Mouse (Mus musculus): ENCODE measurements around the gene Fyb2. TPM values are rescaled to one million over a fixed set of nuclear protein-coding genes. Genes with fewer than 3 reads are reported as not detected.

The Fyb2 gene
- total and polyA plus RNA-seq, 3 experiments, result 0.11 TPM; not detected in 2

- DNase-seq (ENCODE audit: low spot score), result no peak
- ATAC-seq (ENCODE audit: extremely low read depth, insufficient number of reproducible peaks, low FRiP score, poor library complexity, severe bottlenecking), result no peak
- Histone ChIP-seq H3K27me3 (ENCODE audit: insufficient read depth, low read length) (no peaks in the 10 kb centered on the region), H3K4me1 (ENCODE audit: insufficient read depth, low read depth, low read length) (no peaks in the 10 kb centered on the region), H3K36me3 (replicated peaks) (no peaks in the 10 kb centered on the region), H3K4me3 (ENCODE audit: low read depth, low read length) (no peak overlapping the region), H3K9me3 (replicated peaks) (peaks cover 24% of the 10 kb centered on the region)
- no peak for TF ChIP-seq GATA2 (IDR thresholded peaks at IDR 0.05; ENCODE audit: borderline replicate concordance, low read depth, low read length)
- no peak for TF ChIP-seq TAL1 (conservative IDR thresholded peaks at IDR 0.05; ENCODE audit: low read depth, low read length)
- no peak for TF ChIP-seq GATA1 (IDR thresholded peaks at IDR 0.05; ENCODE audit: borderline replicate concordance, low read length)
- TF ChIP-seq CTCF (IDR thresholded peaks at IDR 0.05; ENCODE audit: low read depth, low read length), result no peak
- TF ChIP-seq POLR2AphosphoS5 (IDR thresholded peaks at IDR 0.05; ENCODE audit: insufficient replicate concordance, low read depth, low read length), result no peak
These were observed 94.2 kb downstream of the Fyb2 start for GRCm38 (mm10) chr4:105007360-105008018.

GRCm38 (mm10) chr4:105013718-105014117, 100.5 kb downstream of the Fyb2 start:
- no peak for DNase-seq (ENCODE audit: low spot score)
- no peaks in the 10 kb centered on the region for H3K27me3 ChIP-seq (ENCODE audit: insufficient read depth, low read length)
- ATAC-seq (ENCODE audit: extremely low read depth, insufficient number of reproducible peaks, low FRiP score, poor library complexity, severe bottlenecking), result no peak
- H3K4me3 ChIP-seq (ENCODE audit: low read depth, low read length), result no peak overlapping the region
- H3K9me3 ChIP-seq (replicated peaks), result peaks cover 27% of the 10 kb centered on the region
- no peaks in the 10 kb centered on the region for H3K36me3 ChIP-seq (replicated peaks)
- H3K4me1 ChIP-seq (ENCODE audit: insufficient read depth, low read depth, low read length), result no peaks in the 10 kb centered on the region
- no peak for TF ChIP-seq GATA1 (IDR thresholded peaks at IDR 0.05; ENCODE audit: borderline replicate concordance, low read length)
- TF ChIP-seq POLR2AphosphoS5 (IDR thresholded peaks at IDR 0.05; ENCODE audit: insufficient replicate concordance, low read depth, low read length), result no peak
- no peak for TF ChIP-seq TAL1 (conservative IDR thresholded peaks at IDR 0.05; ENCODE audit: low read depth, low read length)
- TF ChIP-seq GATA2 (IDR thresholded peaks at IDR 0.05; ENCODE audit: borderline replicate concordance, low read depth, low read length), result no peak
- no peak for TF ChIP-seq CTCF (IDR thresholded peaks at IDR 0.05; ENCODE audit: low read depth, low read length)

GRCm38 (mm10) chr4:105015496-105015895, 102.2 kb downstream of the Fyb2 start:
- ATAC-seq (ENCODE audit: extremely low read depth, insufficient number of reproducible peaks, low FRiP score, poor library complexity, severe bottlenecking), result no peak
- H3K36me3 ChIP-seq (replicated peaks), result no peaks in the 10 kb centered on the region

GRCm38 (mm10) chr4:105016006-105016613, 102.9 kb downstream of the Fyb2 start:
- Histone ChIP-seq H3K36me3 (replicated peaks) (no peaks in the 10 kb centered on the region), H3K27me3 (ENCODE audit: insufficient read depth, low read length) (no peaks in the 10 kb centered on the region), H3K4me3 (ENCODE audit: low read depth, low read length) (no peak overlapping the region), H3K4me1 (ENCODE audit: insufficient read depth, low read depth, low read length) (no peaks in the 10 kb centered on the region), H3K9me3 (replicated peaks) (peaks cover 24% of the 10 kb centered on the region)
- ATAC-seq (ENCODE audit: extremely low read depth, insufficient number of reproducible peaks, low FRiP score, poor library complexity, severe bottlenecking) (no peak), DNase-seq (ENCODE audit: low spot score) (no peak)
- no peak for TF ChIP-seq GATA1 (IDR thresholded peaks at IDR 0.05; ENCODE audit: borderline replicate concordance, low read length)
- TF ChIP-seq CTCF (IDR thresholded peaks at IDR 0.05; ENCODE audit: low read depth, low read length), result no peak
- no peak for TF ChIP-seq POLR2AphosphoS5 (IDR thresholded peaks at IDR 0.05; ENCODE audit: insufficient replicate concordance, low read depth, low read length)
- no peak for TF ChIP-seq GATA2 (IDR thresholded peaks at IDR 0.05; ENCODE audit: borderline replicate concordance, low read depth, low read length)
- no peak for TF ChIP-seq TAL1 (conservative IDR thresholded peaks at IDR 0.05; ENCODE audit: low read depth, low read length)

More at GRCm38 (mm10) chr4:105015496-105015895, 102.2 kb downstream of the Fyb2 start:
- no peak for DNase-seq (ENCODE audit: low spot score)
- Histone ChIP-seq H3K9me3 (replicated peaks) (peaks cover 26% of the 10 kb centered on the region), H3K27me3 (ENCODE audit: insufficient read depth, low read length) (no peaks in the 10 kb centered on the region), H3K4me3 (ENCODE audit: low read depth, low read length) (no peak overlapping the region), H3K4me1 (ENCODE audit: insufficient read depth, low read depth, low read length) (no peaks in the 10 kb centered on the region)
- TF ChIP-seq CTCF (IDR thresholded peaks at IDR 0.05; ENCODE audit: low read depth, low read length) (no peak), TAL1 (conservative IDR thresholded peaks at IDR 0.05; ENCODE audit: low read depth, low read length) (no peak), POLR2AphosphoS5 (IDR thresholded peaks at IDR 0.05; ENCODE audit: insufficient replicate concordance, low read depth, low read length) (no peak), GATA2 (IDR thresholded peaks at IDR 0.05; ENCODE audit: borderline replicate concordance, low read depth, low read length) (no peak), GATA1 (IDR thresholded peaks at IDR 0.05; ENCODE audit: borderline replicate concordance, low read length) (no peak)

GRCm38 (mm10) chr4:105027278-105027677, 114.0 kb downstream of the Fyb2 start:
- H3K4me1 ChIP-seq (ENCODE audit: insufficient read depth, low read depth, low read length), result no peaks in the 10 kb centered on the region
- no peak for TF ChIP-seq GATA2 (IDR thresholded peaks at IDR 0.05; ENCODE audit: borderline replicate concordance, low read depth, low read length)
- TF ChIP-seq POLR2AphosphoS5 (IDR thresholded peaks at IDR 0.05; ENCODE audit: insufficient replicate concordance, low read depth, low read length), result no peak
- TF ChIP-seq GATA1 (IDR thresholded peaks at IDR 0.05; ENCODE audit: borderline replicate concordance, low read length), result no peak
- no peak for TF ChIP-seq CTCF (IDR thresholded peaks at IDR 0.05; ENCODE audit: low read depth, low read length)
- no peak for TF ChIP-seq TAL1 (conservative IDR thresholded peaks at IDR 0.05; ENCODE audit: low read depth, low read length)
- DNase-seq (ENCODE audit: low spot score), result no peak
- no peak overlapping the region for H3K4me3 ChIP-seq (ENCODE audit: low read depth, low read length)
- ATAC-seq (ENCODE audit: extremely low read depth, insufficient number of reproducible peaks, low FRiP score, poor library complexity, severe bottlenecking), result no peak
- no peaks in the 10 kb centered on the region for H3K27me3 ChIP-seq (ENCODE audit: insufficient read depth, low read length)
- no peaks in the 10 kb centered on the region for H3K36me3 ChIP-seq (replicated peaks)
- H3K9me3 ChIP-seq (replicated peaks), result peaks cover 3% of the 10 kb centered on the region

GRCm38 (mm10) chr4:105031104-105031503, 117.8 kb downstream of the Fyb2 start:
- ATAC-seq (ENCODE audit: extremely low read depth, insufficient number of reproducible peaks, low FRiP score, poor library complexity, severe bottlenecking) (no peak), DNase-seq (ENCODE audit: low spot score) (no peak)
- peaks cover 5% of the 10 kb centered on the region for H3K9me3 ChIP-seq (replicated peaks)
- no peaks in the 10 kb centered on the region for H3K27me3 ChIP-seq (ENCODE audit: insufficient read depth, low read length)
- no peaks in the 10 kb centered on the region for H3K36me3 ChIP-seq (replicated peaks)
- no peaks in the 10 kb centered on the region for H3K4me1 ChIP-seq (ENCODE audit: insufficient read depth, low read depth, low read length)
- TF ChIP-seq POLR2AphosphoS5 (IDR thresholded peaks at IDR 0.05; ENCODE audit: insufficient replicate concordance, low read depth, low read length) (no peak), TAL1 (conservative IDR thresholded peaks at IDR 0.05; ENCODE audit: low read depth, low read length) (no peak), GATA2 (IDR thresholded peaks at IDR 0.05; ENCODE audit: borderline replicate concordance, low read depth, low read length) (no peak), CTCF (IDR thresholded peaks at IDR 0.05; ENCODE audit: low read depth, low read length) (no peak), GATA1 (IDR thresholded peaks at IDR 0.05; ENCODE audit: borderline replicate concordance, low read length) (no peak)
- no peak overlapping the region for H3K4me3 ChIP-seq (ENCODE audit: low read depth, low read length)
